Mouse (Mus musculus): ENCODE data around the gene Tmem232. TPM values are rescaled to one million over a fixed set of nuclear protein-coding genes. Genes with fewer than 3 reads are reported as not detected.
"Not testable (repeated sequence)": the region's sequence is repeated elsewhere in the genome, so short reads cannot be mapped to it uniquely, and the experiment has no call there.

The Tmem232 gene
- total RNA-seq, 2 experiments from 2014 or later, result not detected

DNA sequence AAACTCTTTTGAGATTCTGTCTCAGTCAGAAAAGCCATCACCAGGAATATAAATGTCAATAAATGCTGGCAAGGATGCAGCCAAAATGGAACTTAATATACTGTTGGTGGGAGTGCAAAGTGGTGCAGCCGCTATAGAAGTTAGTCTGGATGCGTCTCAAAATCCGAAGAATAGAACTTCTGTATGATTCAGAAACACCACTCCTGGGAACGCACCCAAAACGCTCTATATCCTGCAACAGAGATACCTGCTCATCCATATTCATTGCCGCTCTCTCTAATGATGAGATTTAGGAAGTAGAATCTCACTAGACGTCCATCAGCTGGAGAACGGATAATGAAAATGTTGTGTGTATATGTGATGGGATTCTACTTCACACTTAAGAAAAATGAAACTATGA is 290.3 kb downstream of the Tmem232 start:
- DNase-seq (ENCODE audit: low spot score in 2 of 2), result no peak

DNA sequence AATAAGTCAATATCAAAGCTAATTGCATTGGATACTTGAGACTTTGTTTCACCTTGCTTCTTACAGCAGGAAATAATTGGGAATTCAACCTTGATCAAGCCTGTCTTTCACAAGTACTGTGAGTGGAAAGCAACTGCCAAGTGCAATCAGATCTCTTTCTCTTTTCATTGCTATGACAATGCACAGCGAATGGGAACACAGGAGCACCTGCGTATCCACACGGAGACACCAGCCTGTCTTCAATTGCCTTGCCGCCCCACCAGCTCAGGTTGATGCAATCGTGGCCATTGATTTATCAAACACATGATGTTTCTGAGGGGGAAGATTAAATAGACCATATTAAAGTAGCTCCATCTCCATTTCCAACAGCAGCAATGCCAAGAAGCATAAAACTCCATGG is 296.9 kb downstream of the Tmem232 start:
- DNase-seq (ENCODE audit: low spot score in 2 of 2), result no peak

DNA sequence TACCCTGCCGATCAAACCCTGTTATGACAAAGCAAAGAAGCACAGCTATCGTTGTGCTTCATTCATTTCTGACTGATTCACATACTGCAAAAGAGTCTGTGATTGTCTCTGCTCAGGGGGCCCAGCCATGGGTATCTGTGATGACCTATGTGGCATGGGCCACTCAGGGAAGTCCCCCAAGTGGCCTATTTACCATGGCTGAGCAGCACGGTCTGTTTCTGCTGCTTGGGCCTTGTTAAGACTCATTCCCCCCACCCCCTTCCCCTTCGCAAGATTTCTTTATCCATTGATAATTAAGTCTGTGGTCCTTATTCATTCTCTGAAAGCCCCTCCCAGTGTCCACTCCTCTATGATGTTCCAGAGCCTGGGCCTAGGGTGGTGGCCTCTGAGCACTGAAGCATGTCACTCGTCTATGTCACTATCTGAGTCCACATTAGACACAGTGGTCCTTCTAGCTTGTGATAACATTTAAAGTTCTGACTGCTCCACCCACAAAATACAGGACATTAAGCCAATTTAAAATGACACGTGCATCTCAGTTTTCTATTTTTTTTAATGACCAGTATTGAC is 315.1 kb downstream of the Tmem232 start:
- DNase-seq (ENCODE audit: low spot score in 2 of 2), result no peak

DNA sequence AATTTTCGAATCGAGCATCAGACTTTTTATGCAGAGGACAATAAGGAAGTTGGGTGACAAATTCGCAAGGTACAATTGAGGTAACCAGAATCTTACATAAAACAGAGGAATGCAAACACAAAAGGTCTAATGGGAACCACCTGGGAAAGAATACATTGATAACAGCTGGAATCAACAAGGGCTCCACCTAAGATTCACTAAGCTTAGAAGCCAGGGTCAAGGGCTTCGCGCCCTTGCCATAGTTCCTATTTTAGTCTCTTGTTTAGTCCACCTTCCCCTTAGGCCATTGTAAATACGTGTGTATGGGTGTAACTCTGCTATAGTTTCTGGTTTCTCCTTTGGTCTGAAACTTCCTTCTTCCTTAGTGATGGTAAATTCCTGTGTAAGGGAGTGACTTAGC is 318.9 kb downstream of the Tmem232 start:
- not testable (repeated sequence) for DNase-seq (ENCODE audit: low spot score in 2 of 2)

Small RNA genes within 50 kb of the gene (microRNA-seq; reads per million reads assigned to microRNA genes)
- 0 reads per million in 2 experiments for gene Gm25731 (ENCODE audit: borderline number of aligned reads in 2 of 2)

Other genes with a start within 250 kb of the Tmem232 start
- 100 to 1,000 TPM; 138 to 182 TPM for gene Vapa, start 72.8 kb upstream of the Tmem232 start, total RNA-seq (2021)
- 10 to 100 TPM in 1 of 2 experiments, 1 to 10 TPM in 1; 2.7 to 26.0 TPM for gene Txndc2, start 101.4 kb upstream of the Tmem232 start, total RNA-seq (2021)
- gene Rab31, start 232.0 kb upstream of the Tmem232 start, total RNA-seq (2021), result 10 to 100 TPM; 29.5 to 42.4 TPM
- 10 to 100 TPM; 57.2 to 70.4 TPM for gene Ppp4r1, start 241.8 kb upstream of the Tmem232 start, total RNA-seq (2021)

All from adrenal gland, adult 18-20 months (tissue).